23 mouse cellular contexts compared by ENCODE assay signal in genomic region chr17:47557179-47557578, GRCm38 (mm10). TPM values are rescaled to one million over a fixed set of nuclear protein-coding genes. Genes with fewer than 3 reads are reported as not detected.
A peak's percentile ranks its signal among the peaks of the same experiment; 100 is the strongest.
DNase-seq lines count a peak whose midpoint lies in the region; ATAC-seq and TF ChIP-seq lines count a peak whose summit lies in the region.
"Had no signal": no experiment of that assay in that cellular context is flagged by ENCODE, and none has a peak within 500 bp of the region (broad histone marks: within the 10 kb centered on the region; RNA-seq: fewer than 3 reads in every experiment).

No protein-coding gene starts in this region.

- peaks cover 82% of the 10 kb centered on the region for H3K4me1 ChIP-seq in megakaryocyte, embryonic 14.5 days
- H3K4me1 ChIP-seq in limb, embryonic 14.5 days (ENCODE audit: control insufficient read depth, insufficient read depth, low read length): no peaks in the 10 kb centered on the region
- no peaks in the 10 kb centered on the region for H3K4me1 ChIP-seq in hindbrain, embryonic 12.5 days
- H3K4me1 ChIP-seq: hindbrain, embryonic 15.5 days; kidney, embryonic 15.5 days had no signal

- no peak overlapping the region for H3K9ac ChIP-seq in limb, embryonic 14.5 days (ENCODE audit: low read depth, low read length, severe bottlenecking)
- no peak overlapping the region for H3K9ac ChIP-seq in hindbrain, embryonic 12.5 days
- H3K9ac ChIP-seq: hindbrain, embryonic 15.5 days; kidney, embryonic 15.5 days; liver, embryonic 14.5 days had no signal

- no peaks in the 10 kb centered on the region for H3K9me3 ChIP-seq in megakaryocyte, embryonic 14.5 days
- H3K9me3 ChIP-seq in limb, embryonic 14.5 days (ENCODE audit: control insufficient read depth, low read length): no peaks in the 10 kb centered on the region
- H3K9me3 ChIP-seq in hindbrain, embryonic 12.5 days (replicated peaks): no peaks in the 10 kb centered on the region
- H3K9me3 ChIP-seq: hindbrain, embryonic 15.5 days; kidney, embryonic 15.5 days had no signal

- no peak overlapping the region for H3K27ac ChIP-seq in limb, embryonic 14.5 days (replicated peaks; ENCODE audit: low read depth, low read length)
- no peak overlapping the region for H3K27ac ChIP-seq in hindbrain, embryonic 12.5 days
- H3K27ac ChIP-seq: heart, adult 2 months; hindbrain, embryonic 15.5 days; kidney, embryonic 15.5 days; liver, embryonic 14.5 days had no signal

- no peaks in the 10 kb centered on the region for H3K27me3 ChIP-seq in megakaryocyte, embryonic 14.5 days (replicated peaks)
- no peaks in the 10 kb centered on the region for H3K27me3 ChIP-seq in limb, embryonic 14.5 days (ENCODE audit: control insufficient read depth, insufficient read depth, low read length)
- no peaks in the 10 kb centered on the region for H3K27me3 ChIP-seq in hindbrain, embryonic 12.5 days
- H3K27me3 ChIP-seq: CH12.LX; hindbrain, embryonic 15.5 days; kidney, embryonic 15.5 days had no signal

- peak; percentile 6 to 30 for DNase-seq in left cerebral cortex, postnatal 25 days (ENCODE audit: low spot score in 2 of 2)
- DNase-seq in left cerebral cortex, postnatal 36 days (ENCODE audit: low spot score in 2 of 2): no peak
- DNase-seq in limb, embryonic 14.5 days (ENCODE audit: low spot score): peak; percentile 36
- peak; percentile 31 for DNase-seq in lung, postnatal 36 days
- no peak for DNase-seq in B cell, adult 2 months
- DNase-seq: adrenal gland, postnatal 14 days; cerebellum, adult 11-12 months; cerebellum, postnatal 25 days; embryo, embryonic 11 days; gastrocnemius, postnatal 25 days; heart, adult 2 months; heart, postnatal 36 days; right cerebral cortex, postnatal 25 days had no signal

- intact Hi-C loops in left cerebral cortex, postnatal 25 days (cut with DNase I): no loop called here
- intact Hi-C loops in left cerebral cortex, postnatal 36 days (cut with DNase I): no loop called here

- H3K4me3 ChIP-seq in megakaryocyte, embryonic 14.5 days (replicated peaks): peak overlapping the region; percentile 59
- no peak overlapping the region for H3K4me3 ChIP-seq in limb, embryonic 14.5 days (replicated peaks; ENCODE audit: low read length)
- H3K4me3 ChIP-seq in hindbrain, embryonic 12.5 days: no peak overlapping the region
- H3K4me3 ChIP-seq: erythroblast, embryonic 14.5 days; heart, adult 2 months; hindbrain, embryonic 15.5 days; kidney, embryonic 15.5 days had no signal

- no peak overlapping the region for H3K4me2 ChIP-seq in limb, embryonic 14.5 days (replicated peaks; ENCODE audit: low read depth, low read length, severe bottlenecking)
- H3K4me2 ChIP-seq in hindbrain, embryonic 12.5 days (replicated peaks): no peak overlapping the region
- H3K4me2 ChIP-seq: hindbrain, embryonic 15.5 days; kidney, embryonic 15.5 days had no signal

- WGBS in limb, embryonic 14.5 days: 62% methylated on average over 2 of the region's 3 CpGs
- 83% methylated on average over 3 of the region's 3 CpGs for WGBS in hindbrain, embryonic 12.5 days

- peaks cover 39% of the 10 kb centered on the region for H3K36me3 ChIP-seq in megakaryocyte, embryonic 14.5 days (replicated peaks; ENCODE audit: low read length)
- no peaks in the 10 kb centered on the region for H3K36me3 ChIP-seq in limb, embryonic 14.5 days (ENCODE audit: control insufficient read depth, insufficient read depth, low read length)
- no peaks in the 10 kb centered on the region for H3K36me3 ChIP-seq in hindbrain, embryonic 12.5 days
- H3K36me3 ChIP-seq: hindbrain, embryonic 15.5 days; kidney, embryonic 15.5 days had no signal

- TF ChIP-seq POLR2A in limb, embryonic 14.5 days (IDR thresholded peaks at IDR 0.05; ENCODE audit: borderline replicate concordance, extremely low read depth, insufficient read depth, insufficient read length): no peak

- ATAC-seq in megakaryocyte, adult 5-6 weeks (ENCODE audit: poor library complexity, severe bottlenecking): no peak
- no peak for ATAC-seq in limb, embryonic 14.5 days (ENCODE audit: low FRiP score, low read depth)
- no peak for ATAC-seq in hindbrain, embryonic 12.5 days (ENCODE audit: low FRiP score)
- ATAC-seq: forebrain, embryonic 14.5 days; intestine, embryonic 16.5 days had no signal

RNA-seq across cellular contexts. Expression of gene Ccnd3, which starts 52.3 kb away (rescaled TPM):
- 10 to 100 TPM; 31.0 to 31.7 TPM for total RNA-seq in left cerebral cortex, postnatal 25 days (2021)
- 10 to 100 TPM; 30.1 to 34.9 TPM for total RNA-seq in left cerebral cortex, postnatal 36 days (2021)
- polyA plus RNA-seq in megakaryocyte, embryonic 14.5 days (2012; ENCODE audit: insufficient read depth, low replicate concordance): 872 and 1,542 TPM in 2 replicates
- 315 and 324 TPM in 2 replicates for total RNA-seq in megakaryocyte, adult 5-6 weeks (2015)
- total RNA-seq in megakaryocyte, adult 5-6 weeks (2017): 155 and 184 TPM in 2 replicates
- 349 and 415 TPM in 2 replicates for polyA plus RNA-seq in limb, embryonic 14.5 days (2012; rRNA removed)
- polyA plus RNA-seq in limb, embryonic 14.5 days (2014; fragmentation: Nextera tagmentation; extraction: Ambion mirVana): 513 and 520 TPM in 2 replicates
- 177 and 179 TPM in 2 replicates for polyA plus RNA-seq in hindbrain, embryonic 12.5 days (2016; fragmentation: Nextera tagmentation; extraction: Ambion mirVana)

RNA-seq across cellular contexts. Expression of gene Bysl, which starts 54.1 kb away (rescaled TPM):
- total RNA-seq in left cerebral cortex, postnatal 25 days (2021): 10 to 100 TPM; 18.2 to 18.5 TPM
- total RNA-seq in left cerebral cortex, postnatal 36 days (2021): 10 to 100 TPM; 17.5 to 18.1 TPM
- 7.8 and 17.7 TPM in 2 replicates for polyA plus RNA-seq in megakaryocyte, embryonic 14.5 days (2012; ENCODE audit: insufficient read depth, low replicate concordance)
- 4.8 and 5.6 TPM in 2 replicates for total RNA-seq in megakaryocyte, adult 5-6 weeks (2015)
- 6.4 and 7.3 TPM in 2 replicates for total RNA-seq in megakaryocyte, adult 5-6 weeks (2017)
- 19.5 and 20.4 TPM in 2 replicates for polyA plus RNA-seq in limb, embryonic 14.5 days (2012; rRNA removed)
- 20.6 and 24.0 TPM in 2 replicates for polyA plus RNA-seq in limb, embryonic 14.5 days (2014; fragmentation: Nextera tagmentation; extraction: Ambion mirVana)
- 31.8 and 32.0 TPM in 2 replicates for polyA plus RNA-seq in hindbrain, embryonic 12.5 days (2016; fragmentation: Nextera tagmentation; extraction: Ambion mirVana)

RNA-seq across cellular contexts. Expression of gene Med20, which starts 54.2 kb away (rescaled TPM):
- total RNA-seq in left cerebral cortex, postnatal 25 days (2021): 10 to 100 TPM; 27.2 to 32.7 TPM
- total RNA-seq in left cerebral cortex, postnatal 36 days (2021): 10 to 100 TPM; 24.7 to 30.7 TPM
- 2.3 TPM in 1 of 2 replicates, not detected in the other for polyA plus RNA-seq in megakaryocyte, embryonic 14.5 days (2012; ENCODE audit: insufficient read depth, low replicate concordance)
- total RNA-seq in megakaryocyte, adult 5-6 weeks (2015): 17.2 and 18.2 TPM in 2 replicates
- total RNA-seq in megakaryocyte, adult 5-6 weeks (2017): 32.2 and 33.8 TPM in 2 replicates
- 59.5 and 64.7 TPM in 2 replicates for polyA plus RNA-seq in limb, embryonic 14.5 days (2012; rRNA removed)
- 50.6 and 55.0 TPM in 2 replicates for polyA plus RNA-seq in limb, embryonic 14.5 days (2014; fragmentation: Nextera tagmentation; extraction: Ambion mirVana)
- polyA plus RNA-seq in hindbrain, embryonic 12.5 days (2016; fragmentation: Nextera tagmentation; extraction: Ambion mirVana): 38.8 and 39.0 TPM in 2 replicates

RNA-seq across cellular contexts. Expression of gene Gm20517, which starts 54.2 kb away (rescaled TPM):
- 1 to 10 TPM; 3.5 to 7.2 TPM for total RNA-seq in left cerebral cortex, postnatal 25 days (2021)
- 1 to 10 TPM; 4.5 to 7.8 TPM for total RNA-seq in left cerebral cortex, postnatal 36 days (2021)
- polyA plus RNA-seq in megakaryocyte, embryonic 14.5 days (2012; ENCODE audit: insufficient read depth, low replicate concordance): 0.29 and 0.81 TPM in 2 replicates
- 0.49 and 2.4 TPM in 2 replicates for total RNA-seq in megakaryocyte, adult 5-6 weeks (2015)
- total RNA-seq in megakaryocyte, adult 5-6 weeks (2017): 1.7 and 2.3 TPM in 2 replicates
- polyA plus RNA-seq in limb, embryonic 14.5 days (2012; rRNA removed): 1.3 and 1.4 TPM in 2 replicates
- polyA plus RNA-seq in limb, embryonic 14.5 days (2014; fragmentation: Nextera tagmentation; extraction: Ambion mirVana): 0.72 and 1.4 TPM in 2 replicates
- polyA plus RNA-seq in hindbrain, embryonic 12.5 days (2016; fragmentation: Nextera tagmentation; extraction: Ambion mirVana): 2.5 and 3.9 TPM in 2 replicates

RNA-seq across cellular contexts. Expression of gene Taf8, which starts 55.1 kb away (rescaled TPM):
- total RNA-seq in left cerebral cortex, postnatal 25 days (2021): 10 to 100 TPM; 16.4 to 16.7 TPM
- total RNA-seq in left cerebral cortex, postnatal 36 days (2021): 10 to 100 TPM; 16.9 to 20.6 TPM
- polyA plus RNA-seq in megakaryocyte, embryonic 14.5 days (2012; ENCODE audit: insufficient read depth, low replicate concordance): 8.7 and 11.5 TPM in 2 replicates
- total RNA-seq in megakaryocyte, adult 5-6 weeks (2015): 16.3 and 19.3 TPM in 2 replicates
- total RNA-seq in megakaryocyte, adult 5-6 weeks (2017): 44.0 and 57.5 TPM in 2 replicates
- 46.4 and 52.2 TPM in 2 replicates for polyA plus RNA-seq in limb, embryonic 14.5 days (2012; rRNA removed)
- 26.3 and 29.2 TPM in 2 replicates for polyA plus RNA-seq in limb, embryonic 14.5 days (2014; fragmentation: Nextera tagmentation; extraction: Ambion mirVana)
- polyA plus RNA-seq in hindbrain, embryonic 12.5 days (2016; fragmentation: Nextera tagmentation; extraction: Ambion mirVana): 27.5 and 29.5 TPM in 2 replicates

Comparison
In these comparisons a context has a peak if more than half of its experiments do, and no peak if none do; other contexts are left out.
1. DNase-seq: peak in left cerebral cortex, postnatal 25 days (2 of 2), limb, embryonic 14.5 days (single experiment) and lung, postnatal 36 days (single experiment); none in left cerebral cortex, postnatal 36 days (0 of 2) and B cell, adult 2 months (0 of 2).
2. RNA of gene Ccnd3, which starts 52.3 kb away (total RNA-seq): 155 to 324 TPM in megakaryocyte, adult 5-6 weeks; 30.1 to 34.9 TPM in left cerebral cortex, postnatal 36 days and 31.0 to 31.7 TPM in left cerebral cortex, postnatal 25 days; every median in the first group is over 4 times any median in the second.